Mouse (Mus musculus): Measurements from ENCODE around the gene Dao. TPM values are rescaled to one million over a fixed set of nuclear protein-coding genes. Genes with fewer than 3 reads are reported as not detected.

Dao gene
- total RNA-seq, 2 experiments from 2014 or later = not detected

DNA sequence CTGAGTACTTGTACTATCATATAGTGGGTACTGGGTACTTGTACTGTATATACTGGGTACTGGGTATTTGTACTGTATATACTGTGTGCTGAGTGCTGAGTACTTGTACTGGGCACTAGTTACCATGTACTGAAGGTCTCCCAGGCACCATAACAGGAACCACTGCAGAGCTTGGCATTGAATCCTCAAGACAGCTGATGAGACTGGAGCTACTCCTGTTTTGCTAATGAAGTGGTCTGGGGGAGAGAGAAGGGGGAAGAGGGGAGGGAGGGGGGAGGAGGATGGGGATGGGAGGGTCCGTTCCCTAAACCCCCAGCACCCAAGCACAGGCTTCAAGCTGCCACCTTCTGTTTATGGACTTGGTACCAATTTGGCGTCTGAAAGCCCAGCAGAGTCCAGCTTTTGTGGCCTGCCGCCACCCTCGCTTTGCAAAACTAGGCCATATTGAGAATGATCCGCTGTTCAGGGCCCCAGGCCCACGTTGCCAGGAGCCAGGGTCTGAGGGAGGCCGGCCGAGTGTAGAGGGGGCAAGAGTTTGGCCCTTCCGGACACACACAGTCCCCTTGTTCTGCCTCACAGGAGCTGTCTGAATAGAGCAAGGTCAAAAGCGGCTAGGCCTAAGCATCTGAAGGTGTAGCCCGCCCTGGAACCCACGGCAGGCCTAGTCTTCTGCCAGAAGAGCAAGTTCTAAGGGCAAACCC, 4.4 kb downstream of the Dao start:
- intact Hi-C loops (cut with DNase I) = no loop called here
- no peak for DNase-seq (ENCODE audit: low spot score in 2 of 2)

DNA sequence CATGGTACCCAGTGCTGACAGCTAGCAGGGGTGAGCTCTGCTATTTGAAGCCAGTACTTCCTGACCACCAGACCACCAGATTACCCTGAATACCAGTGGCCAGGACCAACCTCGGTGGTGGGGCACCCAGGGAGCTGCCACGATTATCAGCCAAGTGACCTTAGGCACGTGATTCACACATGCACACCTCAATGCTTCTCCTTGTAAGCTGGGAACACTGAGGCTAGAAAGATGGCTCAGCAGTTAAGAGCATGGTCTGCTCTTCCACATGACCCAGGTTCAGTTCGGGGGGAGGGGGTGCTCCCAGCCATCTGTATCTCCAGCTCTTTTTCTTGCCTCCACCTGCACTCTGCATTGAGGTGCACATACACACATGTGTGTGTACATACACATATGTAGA, 5.5 kb downstream of the Dao start:
- intact Hi-C loops (cut with DNase I) = no loop called here
- DNase-seq (ENCODE audit: low spot score in 2 of 2) = no peak

DNA sequence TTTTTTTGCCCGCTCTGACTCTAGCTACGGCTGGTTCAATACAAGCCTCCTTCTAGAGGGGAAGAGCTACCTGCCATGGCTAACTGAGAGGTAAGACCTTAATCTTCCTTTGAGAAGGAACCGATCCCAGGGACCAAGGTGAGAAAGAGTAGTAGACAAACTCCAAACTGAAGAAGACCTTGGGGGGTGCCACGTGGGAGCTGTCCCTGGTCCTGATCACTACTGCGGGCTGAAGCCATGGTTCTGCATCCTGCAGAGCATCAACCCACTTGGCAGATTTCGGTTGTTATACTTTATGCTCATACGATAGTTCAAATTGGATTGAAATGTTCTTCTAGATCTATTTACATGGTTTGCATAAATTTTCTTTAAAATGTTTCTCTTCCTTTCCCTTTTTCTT, 11.6 kb downstream of the Dao start:
- DNase-seq (ENCODE audit: low spot score in 2 of 2) = no peak
- intact Hi-C loops (cut with DNase I) = no loop called here

- DNase-seq (ENCODE audit: low spot score in 2 of 2) = no peak
- intact Hi-C loops (cut with DNase I) = no loop called here
Measured at GRCm38 (mm10) chr5:114024390-114024789, 20.9 kb downstream of the Dao start.

DNA sequence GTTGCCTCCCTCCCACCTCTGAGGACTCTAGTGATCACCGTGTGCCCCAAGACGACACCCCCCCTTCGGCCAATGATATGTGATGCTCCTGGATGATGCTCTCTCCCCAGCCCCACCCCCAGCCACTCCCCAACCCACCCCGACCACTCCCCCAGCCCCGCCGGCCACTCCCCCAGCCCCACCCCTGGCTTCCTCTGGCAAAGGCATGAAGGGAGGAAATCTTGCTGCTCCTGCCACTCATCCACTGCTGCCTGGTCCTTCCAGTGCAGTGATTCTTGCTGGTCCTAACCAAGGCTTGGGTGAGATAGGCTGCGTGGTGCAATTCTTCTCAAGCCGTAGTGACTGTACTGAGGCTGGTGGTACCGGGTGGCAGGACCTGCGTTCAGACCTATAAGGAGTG, 21.4 kb downstream of the Dao start:
- no peak for DNase-seq (ENCODE audit: low spot score in 2 of 2)
- intact Hi-C loops (cut with DNase I) = no loop called here

DNA sequence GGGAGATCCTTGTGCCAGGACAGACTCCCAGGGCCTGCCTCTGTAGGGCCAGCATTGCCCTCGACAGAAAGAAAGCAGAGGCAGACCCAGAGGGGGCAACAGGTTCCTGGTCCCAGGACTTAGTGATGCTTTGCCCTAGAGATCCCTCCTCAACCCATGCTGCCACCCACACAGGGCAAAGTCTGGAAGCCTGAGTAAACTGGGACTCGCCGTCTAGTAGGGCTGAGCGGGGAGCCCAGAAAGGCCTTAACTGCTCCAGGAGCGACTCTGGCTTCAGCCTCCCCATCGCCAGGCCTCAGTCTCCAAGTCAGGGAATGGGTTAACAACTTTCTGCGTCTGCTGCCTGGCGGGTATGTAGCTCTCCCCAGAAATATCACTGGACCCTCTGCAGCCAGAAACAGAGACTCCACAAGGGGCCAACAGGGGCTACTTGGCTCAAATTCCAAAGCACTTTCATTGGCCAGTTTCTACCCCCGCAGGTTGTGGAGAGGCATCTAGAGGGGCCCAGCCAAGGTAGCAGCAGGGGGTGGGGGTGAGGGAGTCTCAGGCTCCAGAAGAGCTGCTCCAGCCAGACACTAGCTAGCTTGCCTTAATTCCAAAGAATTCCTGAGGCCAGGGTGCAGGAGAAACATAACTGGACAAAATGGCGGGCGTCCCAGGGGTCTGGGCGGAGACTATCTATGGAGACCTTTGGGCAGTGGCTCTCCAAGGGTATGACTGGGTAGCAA, 23.9 kb downstream of the Dao start:
- DNase-seq (ENCODE audit: low spot score in 2 of 2) = no peak
- intact Hi-C loops (cut with DNase I) = no loop called here

- intact Hi-C loops (cut with DNase I) = no loop called here
- DNase-seq (ENCODE audit: low spot score in 2 of 2) = no peak
Measured at GRCm38 (mm10) chr5:114028111-114028510, 24.6 kb downstream of the Dao start.

DNA sequence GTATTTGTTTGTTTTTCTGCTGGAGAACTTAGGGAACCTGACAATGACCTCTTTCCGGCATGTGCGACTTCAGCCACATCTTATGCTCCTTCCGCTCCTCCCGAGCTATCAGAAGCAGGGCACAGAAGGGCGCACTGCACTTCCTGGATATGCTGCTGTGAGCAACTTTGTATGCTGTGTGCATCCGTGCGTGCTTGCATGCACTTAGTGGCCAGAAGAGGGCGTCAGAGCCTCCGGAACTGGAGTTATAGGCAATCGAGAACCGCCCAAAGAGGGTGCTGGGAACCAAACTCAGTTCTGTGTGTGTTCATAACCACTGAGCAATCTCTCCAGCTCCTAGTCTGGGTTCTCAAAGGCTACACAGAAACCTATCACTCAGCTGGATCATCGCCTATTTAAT, 27.1 kb downstream of the Dao start:
- DNase-seq (ENCODE audit: low spot score in 2 of 2) = no peak
- intact Hi-C loops (cut with DNase I) = no loop called here

DNA sequence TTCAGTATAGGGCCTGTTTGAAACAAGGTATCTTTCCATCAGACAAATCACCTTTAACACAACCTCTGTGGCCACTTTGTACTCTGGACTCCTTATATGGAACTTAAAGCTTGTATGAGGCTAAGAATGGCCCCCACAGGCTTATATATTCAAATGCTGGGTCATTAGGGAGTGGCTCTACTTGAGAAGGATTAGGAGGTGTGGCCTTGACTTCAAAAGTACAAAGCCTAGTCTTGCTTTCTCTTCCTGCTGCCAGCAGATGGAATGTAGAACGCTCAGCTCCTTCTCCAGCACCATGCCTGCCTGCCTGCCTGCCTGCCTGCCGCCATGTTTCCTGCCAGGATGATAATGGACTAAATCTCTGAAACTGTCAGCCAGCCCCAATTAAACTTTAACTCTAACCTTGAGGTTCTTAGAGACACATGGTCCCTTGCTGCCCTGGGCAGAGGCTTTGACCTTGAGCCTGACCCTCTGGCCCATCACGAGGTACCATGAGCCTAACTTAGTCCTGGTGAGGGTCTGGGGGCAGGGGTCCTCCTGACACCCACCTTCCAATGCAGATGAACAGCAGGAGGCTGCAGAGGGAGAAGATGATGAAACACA, 28.8 kb downstream of the Dao start:
- intact Hi-C loops (cut with DNase I) = no loop called here
- no peak for DNase-seq (ENCODE audit: low spot score in 2 of 2)

DNA sequence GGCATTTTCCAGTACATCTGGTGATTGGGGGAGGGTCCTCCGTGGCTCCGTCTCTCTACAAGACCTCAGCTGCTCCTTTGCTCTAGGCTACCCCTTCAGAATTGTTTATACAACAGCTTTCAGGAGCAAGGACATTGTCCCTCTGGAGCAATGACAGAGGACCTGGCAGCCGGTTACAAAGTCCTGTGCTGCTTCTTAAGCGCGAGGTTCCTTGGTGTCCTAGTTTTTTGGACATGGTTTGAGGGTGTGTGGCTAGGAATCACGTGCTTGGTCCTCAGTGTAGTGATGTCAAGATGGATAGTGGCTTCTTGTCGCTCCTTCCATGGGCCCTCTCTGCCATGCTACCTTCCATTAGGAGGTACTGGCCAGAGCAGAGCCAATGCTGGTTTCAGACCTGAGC, 30.9 kb downstream of the Dao start:
- intact Hi-C loops (cut with DNase I) = no loop called here
- DNase-seq (ENCODE audit: low spot score in 2 of 2) = no peak

DNA sequence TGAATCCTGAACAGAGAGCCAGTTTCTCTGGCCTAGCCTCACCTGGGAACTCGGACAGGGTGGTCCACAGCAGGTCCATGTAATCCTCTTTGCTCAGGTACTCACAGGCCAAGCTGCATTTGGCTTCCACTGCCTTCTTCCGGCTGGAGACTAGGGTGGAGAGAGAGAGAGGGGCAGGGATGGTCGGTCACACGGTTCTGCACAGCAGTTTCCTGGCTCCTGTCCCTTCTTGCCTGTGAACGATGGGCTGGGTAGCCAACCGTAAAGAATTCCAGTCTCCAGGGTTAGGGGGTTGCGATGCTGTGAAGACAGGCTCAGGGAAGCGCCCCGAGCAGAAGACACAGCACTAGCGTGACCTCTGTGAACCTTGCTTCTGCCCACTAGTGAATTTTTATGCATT, 31.6 kb downstream of the Dao start:
- intact Hi-C loops (cut with DNase I) = no loop called here

DNA sequence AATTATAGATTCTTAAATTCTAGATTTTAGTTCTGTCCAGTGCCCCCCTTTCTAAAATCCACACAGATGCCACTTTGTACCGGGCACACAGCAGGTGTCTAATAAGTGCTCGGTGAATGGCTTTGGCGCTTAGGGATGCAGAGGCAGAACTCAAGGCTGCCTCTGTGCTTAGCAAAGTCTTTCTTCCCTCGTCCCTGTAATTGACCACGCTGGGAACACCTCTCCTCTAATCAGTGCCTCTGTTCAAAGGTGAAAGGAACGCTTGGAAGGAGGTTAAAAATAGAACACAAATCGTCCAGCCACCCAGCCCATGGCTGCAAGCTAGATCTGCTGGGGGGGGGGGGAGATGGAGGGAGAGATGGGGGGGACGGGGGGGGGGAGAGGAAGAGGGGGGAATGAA, 37.0 kb downstream of the Dao start:
- DNase-seq (ENCODE audit: low spot score in 2 of 2) = no peak
- intact Hi-C loops (cut with DNase I) = loop anchor here (10.0 kb wide), 1 partner anchor 186 kb away; no protein-coding TSS in a partner anchor

More for the DNA sequence above, 31.6 kb downstream of the Dao start:
- DNase-seq (ENCODE audit: low spot score in 2 of 2) = no peak

GRCm38 (mm10) chr5:114040911-114041310, 37.4 kb downstream of the Dao start:
- intact Hi-C loops (cut with DNase I) = loop anchor here (10.0 kb wide), 1 partner anchor 186 kb away; no protein-coding TSS in a partner anchor
- DNase-seq (ENCODE audit: low spot score in 2 of 2) = no peak

- no peak for DNase-seq (ENCODE audit: low spot score in 2 of 2)
- intact Hi-C loops (cut with DNase I) = loop anchor here (10.0 kb wide), 1 partner anchor 187 kb away; no protein-coding TSS in a partner anchor
Measured at GRCm38 (mm10) chr5:114041327-114041930, 37.9 kb downstream of the Dao start.

DNA sequence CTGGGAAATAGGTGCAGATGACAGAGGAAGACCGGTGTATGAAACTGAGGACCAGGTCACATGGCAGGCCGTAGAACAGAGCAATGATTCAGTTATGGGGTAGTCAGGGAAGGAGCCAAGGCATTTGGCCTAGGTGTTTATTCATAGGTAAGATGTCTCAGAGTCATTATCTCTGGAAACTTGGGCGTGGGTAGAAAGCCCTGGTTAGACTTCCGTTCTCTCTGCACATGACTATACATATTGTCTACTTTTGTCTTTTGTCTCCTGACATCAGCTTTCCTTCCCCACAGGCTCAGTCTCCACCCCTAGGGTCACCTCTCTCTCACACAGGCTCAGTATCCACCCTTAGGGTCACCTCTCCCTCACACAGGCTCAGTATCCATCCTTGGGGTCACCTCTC, 40.3 kb downstream of the Dao start:
- DNase-seq (ENCODE audit: low spot score in 2 of 2) = no peak
- intact Hi-C loops (cut with DNase I) = loop anchor here (10.0 kb wide), 1 partner anchor 189 kb away; no protein-coding TSS in a partner anchor

DNA sequence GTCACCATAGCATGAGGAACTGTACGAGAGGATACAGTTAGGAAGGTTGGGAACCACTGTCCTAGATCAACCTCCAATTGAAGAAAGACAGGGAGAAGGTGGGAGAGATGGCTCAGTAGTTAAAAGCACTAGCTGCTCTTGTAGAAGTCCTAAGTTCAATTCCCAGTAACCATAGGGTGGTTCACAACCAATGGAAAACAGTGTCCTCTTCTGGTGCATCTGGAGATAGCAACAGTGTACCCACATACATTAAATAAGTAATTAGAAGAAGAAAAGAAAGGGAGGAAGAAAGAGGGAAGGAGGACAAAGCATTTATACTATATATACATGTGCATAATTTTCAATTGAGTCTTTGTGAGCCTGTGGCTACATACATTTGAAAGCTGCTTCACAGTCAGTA, 41.6 kb downstream of the Dao start:
- DNase-seq (ENCODE audit: low spot score in 2 of 2) = no peak
- intact Hi-C loops (cut with DNase I) = loop anchor here (5.0 to 10.0 kb wide), 2 partner anchors 88 to 190 kb away; no protein-coding TSS in a partner anchor

DNA sequence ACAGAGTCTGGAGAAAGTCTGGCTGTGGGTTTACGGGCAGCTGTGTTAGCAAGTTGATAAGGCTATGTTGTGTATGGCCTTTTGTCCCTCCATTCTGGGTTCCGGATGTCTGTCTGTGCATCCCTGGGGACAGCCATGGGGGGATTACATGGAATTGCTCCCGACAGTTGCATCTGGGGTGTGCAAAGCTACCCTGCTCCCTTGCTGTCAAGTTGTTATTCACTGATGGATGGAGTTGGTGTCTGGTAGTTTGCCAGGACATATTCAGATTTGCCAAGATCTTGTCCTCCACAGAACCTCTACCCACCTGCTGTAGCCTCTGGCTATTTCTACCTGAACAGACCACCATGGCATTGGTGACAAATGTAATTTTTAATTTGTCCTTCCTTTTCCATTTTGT, 42.6 kb downstream of the Dao start:
- no peak for DNase-seq (ENCODE audit: low spot score in 2 of 2)
- intact Hi-C loops (cut with DNase I) = loop anchor here (5.0 to 10.0 kb wide), 2 partner anchors 89 to 191 kb away; no protein-coding TSS in a partner anchor

GRCm38 (mm10) chr5:114046604-114047003, 43.1 kb downstream of the Dao start:
- intact Hi-C loops (cut with DNase I) = loop anchor here (5.0 to 10.0 kb wide), 2 partner anchors 89 to 192 kb away; no protein-coding TSS in a partner anchor
- DNase-seq (ENCODE audit: low spot score in 2 of 2) = no peak

- DNase-seq (ENCODE audit: low spot score in 2 of 2) = no peak
- intact Hi-C loops (cut with DNase I) = loop anchor here (5.0 to 10.0 kb wide), 2 partner anchors 90 to 192 kb away; no protein-coding TSS in a partner anchor
Measured at GRCm38 (mm10) chr5:114047182-114047581, 43.7 kb downstream of the Dao start.

GRCm38 (mm10) chr5:114048731-114049308, 45.3 kb downstream of the Dao start:
- intact Hi-C loops (cut with DNase I) = loop anchor here (5.0 to 10.0 kb wide), 2 partner anchors 92 to 194 kb away; no protein-coding TSS in a partner anchor

More at GRCm38 (mm10) chr5:114048731-114049308, 45.3 kb downstream of the Dao start:
- DNase-seq (ENCODE audit: low spot score in 2 of 2) = no peak
